Mouse (Mus musculus) limb, embryonic 15.5 days (tissue): Measurements from ENCODE around the gene Tmem202. TPM values are rescaled to one million over a fixed set of nuclear protein-coding genes. Genes with fewer than 3 reads are reported as not detected.

Experiments
- ATAC-seq: fragments of 200-750 bp; cut with Nextera tagmentation; 2 replicates; pipeline ENCODE4 v1.8.0; 2017; ENCODE audit warnings: low read depth, moderate TSS enrichment; ENCODE audit not compliant: insufficient number of reproducible peaks, low FRiP score, low TSS enrichment
- H3K27ac ChIP-seq: fragments of 300-500 bp; sonication (generic); 2 replicates; pipeline ENCODE4 v1.5.1; 2015; ENCODE audit warnings: moderate library complexity, mild to moderate bottlenecking, inconsistent platforms
- H3K27me3 ChIP-seq: fragments of 300-500 bp; sonication (generic); 2 replicates; pipeline ENCODE4 v1.6.1; 2015; ENCODE audit warnings: inconsistent platforms
- H3K36me3 ChIP-seq: fragments of 300-500 bp; sonication (generic); 2 replicates; pipeline ENCODE4 v1.6.1; 2015; ENCODE audit warnings: inconsistent platforms
- H3K4me1 ChIP-seq: fragments of 300-500 bp; sonication (generic); 2 replicates; pipeline ENCODE4 v1.6.1; 2015; ENCODE audit warnings: inconsistent platforms
- H3K4me2 ChIP-seq: fragments of 300-500 bp; sonication (generic); 2 replicates; pipeline ENCODE4 v1.6.1; 2015; ENCODE audit warnings: mild to moderate bottlenecking, inconsistent platforms
- H3K4me3 ChIP-seq: fragments of 300-500 bp; sonication (generic); 2 replicates; pipeline ENCODE4 v1.5.1; 2015; ENCODE audit warnings: mild to moderate bottlenecking, inconsistent platforms
- H3K9ac ChIP-seq: fragments of 300-500 bp; sonication (generic); 2 replicates; pipeline ENCODE4 v1.6.1; 2015; ENCODE audit warnings: inconsistent platforms
- H3K9me3 ChIP-seq: fragments of 300-500 bp; sonication (generic); 2 replicates; pipeline ENCODE4 v1.6.1; 2016; ENCODE audit warnings: inconsistent platforms
- WGBS: fragments of 180-500 bp; shearing (Covaris S2); methylation state at CpG from one replicate; pipeline ENCODE4 v1.1.7; 2015; 5-methylcytosine and 5-hydroxymethylcytosine counted together
- polyA plus RNA-seq: library from polyadenylated mRNA; unstranded; fragments of >200 nt; fragmentation: Nextera tagmentation; extraction: Ambion mirVana; gene quantifications from 2 replicates; pipeline ENCODE4 v1.2.1, GENCODE M21; 2015

Tmem202 gene
- polyA plus RNA-seq, 1 experiment from 2014 or later = not detected

DNA sequence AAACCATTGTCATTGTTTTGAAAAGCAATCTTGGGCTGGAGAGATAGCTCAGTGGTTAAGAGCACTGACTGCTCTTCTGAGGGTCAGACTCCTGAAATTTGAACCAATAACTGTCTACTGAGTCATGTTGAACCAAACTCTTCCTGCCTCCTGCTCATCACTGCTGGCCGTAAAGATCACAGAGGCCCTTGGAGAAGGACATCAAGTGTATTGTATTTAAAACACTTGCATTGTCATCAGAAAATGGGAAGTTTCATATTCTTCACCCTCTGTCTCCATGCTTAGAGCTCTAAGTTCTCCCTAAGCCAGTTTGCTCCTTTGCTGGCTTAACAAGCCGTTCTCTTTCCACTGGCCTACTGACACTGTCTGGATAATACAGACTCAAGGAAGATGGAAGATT is 11.4 kb downstream of the Tmem202 start:
- no peak overlapping the region for H3K9ac ChIP-seq
- H3K4me3 ChIP-seq = no peak overlapping the region

DNA sequence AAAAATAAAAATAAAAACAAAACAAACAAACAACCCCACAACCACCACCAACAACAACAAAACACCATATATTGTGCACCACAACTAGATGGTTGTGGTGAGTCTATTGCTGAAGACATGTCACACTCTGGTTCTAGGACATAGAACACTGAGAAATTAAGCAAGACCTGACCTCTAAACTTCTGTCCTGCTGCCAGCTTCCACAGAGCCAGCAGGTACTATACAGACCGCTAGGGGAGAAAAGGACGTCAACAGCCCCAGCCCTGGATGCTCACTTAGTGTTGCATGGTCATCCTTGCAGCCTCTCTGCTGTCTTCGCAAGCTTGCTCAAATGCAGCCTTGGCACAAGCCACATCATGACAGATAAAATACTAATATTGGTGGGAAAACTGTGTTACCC is 12.1 kb downstream of the Tmem202 start:
- no peaks in the 10 kb centered on the region for H3K27me3 ChIP-seq
- H3K4me2 ChIP-seq = no peak overlapping the region
- H3K27ac ChIP-seq = no peak overlapping the region
- H3K4me1 ChIP-seq = no peaks in the 10 kb centered on the region
- ATAC-seq = no peak
- no peak overlapping the region for H3K9ac ChIP-seq
- no peaks in the 10 kb centered on the region for H3K9me3 ChIP-seq
- no peaks in the 10 kb centered on the region for H3K36me3 ChIP-seq
- H3K4me3 ChIP-seq = no peak overlapping the region
- 90% methylated on average over 3 of the region's 3 CpGs for WGBS

More for the DNA sequence above, 11.4 kb downstream of the Tmem202 start:
- Histone ChIP-seq H3K36me3 (no peaks in the 10 kb centered on the region), H3K4me1 (no peaks in the 10 kb centered on the region), H3K4me2 (no peak overlapping the region), H3K27ac (no peak overlapping the region), H3K9me3 (no peaks in the 10 kb centered on the region), H3K27me3 (no peaks in the 10 kb centered on the region)
- ATAC-seq = no peak
- WGBS = 87% methylated on average over 2 of the region's 2 CpGs

DNA sequence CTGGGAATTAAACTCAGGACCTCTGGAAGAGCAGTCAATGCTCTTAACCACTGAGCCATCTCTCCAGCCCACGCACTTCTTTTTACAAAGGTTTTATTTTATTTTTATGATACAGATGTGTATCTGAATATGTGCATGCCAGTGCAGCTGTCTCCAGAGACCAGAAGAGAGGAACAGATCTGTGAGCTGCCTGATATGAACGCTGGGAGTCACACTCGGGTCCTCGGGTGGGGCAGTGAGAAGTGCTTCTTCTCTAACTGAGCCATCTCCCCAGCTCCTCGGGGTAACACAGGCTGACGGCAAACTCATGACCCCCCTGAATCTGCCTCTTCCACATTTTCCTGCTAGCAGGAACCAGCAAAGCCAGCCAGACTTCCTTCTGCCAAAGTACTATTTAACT is 12.9 kb downstream of the Tmem202 start:
- H3K4me3 ChIP-seq = no peak overlapping the region
- WGBS = 78% methylated on average over 6 of the region's 6 CpGs
- no peaks in the 10 kb centered on the region for H3K27me3 ChIP-seq
- H3K4me1 ChIP-seq = no peaks in the 10 kb centered on the region
- H3K36me3 ChIP-seq = no peaks in the 10 kb centered on the region
- H3K27ac ChIP-seq = no peak overlapping the region
- no peak for ATAC-seq
- no peak overlapping the region for H3K4me2 ChIP-seq
- no peaks in the 10 kb centered on the region for H3K9me3 ChIP-seq
- no peak overlapping the region for H3K9ac ChIP-seq

DNA sequence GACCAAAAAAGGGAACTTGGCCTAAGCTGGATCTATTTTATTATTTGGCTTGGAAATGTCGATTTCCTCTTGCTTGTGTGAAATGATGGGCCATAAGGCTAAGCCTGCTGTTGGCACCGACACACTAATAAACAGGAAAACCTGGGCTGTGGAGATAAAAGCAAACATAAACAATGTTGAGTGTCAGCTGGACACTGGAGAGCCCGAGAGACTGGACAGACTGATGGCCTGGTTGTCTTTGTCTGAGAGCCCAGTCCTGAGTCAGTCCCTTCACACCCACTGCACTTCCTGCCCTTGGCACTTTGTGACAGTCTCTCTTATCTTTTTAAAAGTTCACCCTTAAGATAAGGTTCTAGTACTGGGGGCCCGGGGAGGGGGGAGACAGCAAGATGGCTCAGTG is 16.7 kb downstream of the Tmem202 start:
- 56% methylated on average over 4 of the region's 4 CpGs for WGBS
- no peaks in the 10 kb centered on the region for H3K27me3 ChIP-seq
- H3K36me3 ChIP-seq = no peaks in the 10 kb centered on the region

DNA sequence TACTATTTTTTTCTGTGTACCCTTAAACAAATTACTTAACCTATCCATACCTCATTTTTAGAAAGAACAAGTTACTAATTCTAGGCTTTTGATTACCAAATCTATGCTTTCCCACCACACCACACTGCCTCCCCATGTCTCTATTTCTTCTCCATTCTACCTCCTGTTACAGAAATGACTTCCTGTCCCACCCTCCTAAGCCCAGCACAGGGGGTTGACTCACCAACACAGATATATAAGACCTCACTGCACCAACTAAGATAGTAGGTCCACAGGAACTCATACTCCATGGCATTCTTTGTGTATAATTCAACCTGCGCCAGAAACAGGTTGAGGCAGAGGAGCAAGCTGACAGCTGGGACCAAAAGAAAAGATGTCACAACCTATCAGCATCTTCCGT is 20.3 kb downstream of the Tmem202 start:
- Histone ChIP-seq H3K36me3 (no peaks in the 10 kb centered on the region), H3K9me3 (no peaks in the 10 kb centered on the region), H3K27me3 (no peaks in the 10 kb centered on the region), H3K4me3 (no peak overlapping the region), H3K4me1 (no peaks in the 10 kb centered on the region), H3K9ac (no peak overlapping the region), H3K27ac (no peak overlapping the region), H3K4me2 (no peak overlapping the region)
- 82% methylated on average over 2 of the region's 2 CpGs for WGBS
- no peak for ATAC-seq

More for the DNA sequence above, 16.7 kb downstream of the Tmem202 start:
- H3K9ac ChIP-seq = no peak overlapping the region
- no peak overlapping the region for H3K4me2 ChIP-seq
- ATAC-seq = no peak
- H3K9me3 ChIP-seq = no peaks in the 10 kb centered on the region
- no peak overlapping the region for H3K27ac ChIP-seq
- H3K4me1 ChIP-seq = no peaks in the 10 kb centered on the region
- H3K4me3 ChIP-seq = no peak overlapping the region

DNA sequence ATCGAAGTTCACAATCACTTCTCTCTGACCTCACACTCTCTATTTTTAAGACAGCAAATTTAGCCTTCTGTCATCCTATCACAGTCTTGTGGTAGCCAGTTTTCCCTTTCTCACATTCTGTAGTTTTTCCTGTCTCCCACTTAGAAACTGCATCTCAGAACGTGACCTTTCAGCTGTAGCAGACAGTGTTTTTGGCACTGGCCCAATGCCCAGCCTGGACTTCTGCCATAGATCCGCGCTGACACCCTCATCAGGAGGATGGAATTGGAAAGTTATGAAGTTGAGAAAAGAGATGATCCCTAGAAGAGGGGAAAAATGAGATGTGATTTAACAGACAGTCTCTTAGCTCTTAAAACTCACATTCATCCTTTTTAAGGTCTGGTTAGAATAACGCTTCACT is 20.7 kb downstream of the Tmem202 start:
- H3K4me2 ChIP-seq = no peak overlapping the region
- H3K4me1 ChIP-seq = no peaks in the 10 kb centered on the region
- ATAC-seq = no peak
- no peaks in the 10 kb centered on the region for H3K9me3 ChIP-seq
- no peaks in the 10 kb centered on the region for H3K27me3 ChIP-seq
- no peak overlapping the region for H3K9ac ChIP-seq
- H3K4me3 ChIP-seq = no peak overlapping the region
- WGBS = 68% methylated on average over 5 of the region's 5 CpGs
- H3K36me3 ChIP-seq = no peaks in the 10 kb centered on the region
- no peak overlapping the region for H3K27ac ChIP-seq

DNA sequence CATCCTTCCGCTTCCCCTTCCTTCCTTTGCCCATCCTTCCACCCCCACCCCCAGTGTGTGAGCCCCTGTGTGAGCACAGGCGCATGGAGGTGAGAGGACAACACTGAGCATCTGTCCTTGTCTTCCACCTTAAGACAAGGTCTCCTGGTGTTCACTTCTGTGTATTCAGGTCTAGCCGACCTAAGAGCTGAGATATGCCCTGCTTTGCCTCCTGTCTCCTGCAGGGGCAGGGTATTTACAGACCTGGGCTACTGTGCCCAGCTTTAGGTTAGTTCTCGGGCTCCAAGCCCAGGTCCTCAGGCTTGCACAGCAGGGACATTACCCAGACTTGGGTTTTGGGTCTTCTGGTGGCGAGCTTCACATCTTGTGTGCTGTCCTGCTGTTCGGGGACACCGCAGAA is 22.5 kb downstream of the Tmem202 start:
- no peak overlapping the region for H3K9ac ChIP-seq
- H3K9me3 ChIP-seq = no peaks in the 10 kb centered on the region
- H3K4me1 ChIP-seq = no peaks in the 10 kb centered on the region
- H3K4me2 ChIP-seq = no peak overlapping the region
- H3K27me3 ChIP-seq = no peaks in the 10 kb centered on the region
- WGBS = 36% methylated on average over 7 of the region's 7 CpGs
- no peak overlapping the region for H3K27ac ChIP-seq
- no peak for ATAC-seq
- H3K36me3 ChIP-seq = no peaks in the 10 kb centered on the region
- no peak overlapping the region for H3K4me3 ChIP-seq

DNA sequence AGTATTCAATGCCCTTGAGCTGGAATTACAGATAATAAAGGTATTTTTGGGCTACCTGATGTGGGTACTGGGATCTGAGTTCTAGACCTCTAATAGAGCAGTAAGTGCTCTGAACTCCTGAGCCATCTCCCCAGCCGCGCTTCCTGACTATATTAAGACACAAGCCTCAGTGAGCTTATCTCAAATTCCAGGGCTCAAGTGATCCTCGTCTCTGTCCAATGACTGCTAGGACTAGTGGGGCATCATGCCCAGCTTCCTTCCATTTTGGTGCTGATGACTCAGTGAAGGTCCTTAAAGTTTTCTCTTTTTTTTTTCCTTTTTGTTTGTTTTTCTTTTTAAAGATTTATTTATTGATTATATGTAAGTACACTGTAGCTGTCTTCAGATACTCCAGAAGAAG is 24.6 kb downstream of the Tmem202 start:
- H3K27ac ChIP-seq = no peak overlapping the region
- H3K9me3 ChIP-seq = no peaks in the 10 kb centered on the region
- no peak overlapping the region for H3K9ac ChIP-seq
- no peaks in the 10 kb centered on the region for H3K27me3 ChIP-seq
- no peaks in the 10 kb centered on the region for H3K4me1 ChIP-seq
- WGBS = 66% methylated on average over 3 of the region's 3 CpGs
- H3K4me2 ChIP-seq = no peak overlapping the region
- no peak overlapping the region for H3K4me3 ChIP-seq
- no peaks in the 10 kb centered on the region for H3K36me3 ChIP-seq
- ATAC-seq = no peak

DNA sequence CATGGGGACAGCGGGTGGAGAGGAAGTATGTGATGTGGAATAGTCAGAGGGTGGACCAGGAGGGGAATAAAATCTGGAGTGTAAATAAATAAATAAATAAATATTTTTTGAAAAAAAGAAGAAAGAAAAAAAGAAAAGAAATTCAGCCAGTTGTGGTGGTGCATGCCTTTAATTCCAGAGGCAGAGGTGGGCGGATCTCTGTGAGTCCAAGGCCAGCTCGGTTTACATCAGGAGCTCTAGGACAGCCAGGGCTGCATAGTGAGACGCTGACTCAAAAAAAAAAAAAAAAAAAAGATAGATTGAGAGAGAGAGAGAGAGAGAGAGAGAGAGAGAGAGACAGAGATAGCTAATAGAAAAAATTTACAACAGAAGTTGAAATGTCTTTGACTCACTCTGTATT is 27.3 kb downstream of the Tmem202 start:
- ATAC-seq = no peak
- H3K27ac ChIP-seq = no peak overlapping the region
- 38% methylated on average over 4 of the region's 4 CpGs for WGBS
- no peak overlapping the region for H3K4me3 ChIP-seq
- H3K9ac ChIP-seq = no peak overlapping the region
- H3K4me2 ChIP-seq = no peak overlapping the region
- H3K36me3 ChIP-seq = no peaks in the 10 kb centered on the region
- no peaks in the 10 kb centered on the region for H3K4me1 ChIP-seq
- H3K9me3 ChIP-seq = no peaks in the 10 kb centered on the region
- no peaks in the 10 kb centered on the region for H3K27me3 ChIP-seq

DNA sequence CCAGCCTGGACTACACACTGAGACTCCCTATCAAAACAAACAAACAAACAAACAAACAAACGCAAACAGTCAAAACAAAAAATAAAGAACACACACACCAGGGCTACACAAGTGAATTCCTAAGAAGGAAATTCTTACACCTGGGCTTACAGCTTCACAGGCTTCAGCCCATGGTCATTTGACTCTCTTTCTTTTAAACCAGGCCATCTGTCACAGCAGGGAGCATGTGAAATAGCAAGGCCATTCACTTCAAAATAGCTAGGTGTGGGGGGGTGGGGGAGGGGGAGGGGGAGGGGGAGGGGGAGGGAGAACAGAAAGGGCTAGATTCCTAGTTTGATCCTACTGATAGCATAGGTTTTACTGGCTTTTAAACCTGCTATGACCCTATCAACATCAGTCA is 31.5 kb downstream of the Tmem202 start:
- no peak for ATAC-seq
- no peak overlapping the region for H3K4me2 ChIP-seq
- H3K27me3 ChIP-seq = no peaks in the 10 kb centered on the region
- no peaks in the 10 kb centered on the region for H3K36me3 ChIP-seq
- no peaks in the 10 kb centered on the region for H3K4me1 ChIP-seq
- H3K9me3 ChIP-seq = no peaks in the 10 kb centered on the region
- WGBS = 48% methylated on average over 1 of the region's 1 CpGs
- H3K9ac ChIP-seq = no peak overlapping the region
- no peak overlapping the region for H3K27ac ChIP-seq
- no peak overlapping the region for H3K4me3 ChIP-seq

DNA sequence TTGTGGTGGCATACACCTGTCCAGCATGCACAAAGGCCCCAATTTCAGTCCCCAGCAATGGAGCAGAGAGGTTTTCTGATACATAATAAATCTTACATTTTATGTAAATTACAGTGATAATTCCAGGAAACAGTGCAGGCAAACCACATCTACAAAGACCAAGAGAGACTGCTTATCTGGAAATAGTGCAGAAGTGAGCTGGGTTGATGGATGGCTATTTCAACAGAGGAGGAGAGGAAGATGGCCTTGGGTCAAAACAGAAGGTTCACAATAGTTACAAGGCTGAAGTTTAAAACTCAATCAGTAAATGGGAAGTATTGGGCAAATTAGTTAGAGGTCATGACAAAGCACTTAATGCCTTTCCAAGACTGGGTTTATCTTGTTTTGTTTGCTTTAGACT is 52.3 kb downstream of the Tmem202 start:
- peak overlapping the region; percentile 97; the same call in 1 of the 2 replicates for H3K9ac ChIP-seq

DNA sequence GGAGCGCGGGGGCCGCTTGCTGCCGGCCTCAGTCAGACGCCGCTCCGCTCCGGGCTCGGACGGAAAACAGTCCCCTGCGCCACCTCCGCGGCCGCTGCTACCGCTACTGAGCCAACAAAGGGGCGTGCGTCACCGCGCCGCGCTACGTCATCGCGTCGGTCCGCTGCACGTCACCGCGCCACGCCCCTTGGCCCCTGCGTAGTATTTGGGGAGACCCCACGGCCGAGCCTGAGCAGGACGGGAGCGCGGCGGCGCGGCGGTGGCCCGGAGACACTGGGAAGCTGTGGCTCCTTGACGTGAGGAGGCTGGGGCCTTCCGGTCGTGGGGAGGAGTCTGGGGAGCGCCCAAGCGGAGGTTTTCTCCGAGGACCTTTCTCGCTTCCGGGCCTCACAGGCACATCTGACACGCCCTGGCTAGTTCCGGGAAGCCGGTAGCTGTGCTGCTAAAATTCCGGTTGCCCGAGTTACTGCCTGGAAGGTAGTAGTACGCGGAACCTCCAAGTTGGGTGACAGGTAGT is 53.0 kb downstream of the Tmem202 start, which contains the start of gene Arih1:
Gene Arih1, minus strand, starts transcription at position 70 of the 517 bp plus-strand sequence.
- H3K4me1 ChIP-seq = no peaks in the 10 kb centered on the region; the same call in 1 of the 2 replicates
- ATAC-seq = peak; percentile 99

More for the DNA sequence above, 52.3 kb downstream of the Tmem202 start:
- no peak for ATAC-seq
- Histone ChIP-seq H3K4me2 (peak overlapping the region; percentile 61), H3K27me3 (no peaks in the 10 kb centered on the region), H3K27ac (peak overlapping the region; percentile 99), H3K4me3 (peak overlapping the region; percentile 98), H3K9me3 (no peaks in the 10 kb centered on the region), H3K4me1 (no peaks in the 10 kb centered on the region; the same call in 1 of the 2 replicates), H3K36me3 (no peaks in the 10 kb centered on the region)

DNA sequence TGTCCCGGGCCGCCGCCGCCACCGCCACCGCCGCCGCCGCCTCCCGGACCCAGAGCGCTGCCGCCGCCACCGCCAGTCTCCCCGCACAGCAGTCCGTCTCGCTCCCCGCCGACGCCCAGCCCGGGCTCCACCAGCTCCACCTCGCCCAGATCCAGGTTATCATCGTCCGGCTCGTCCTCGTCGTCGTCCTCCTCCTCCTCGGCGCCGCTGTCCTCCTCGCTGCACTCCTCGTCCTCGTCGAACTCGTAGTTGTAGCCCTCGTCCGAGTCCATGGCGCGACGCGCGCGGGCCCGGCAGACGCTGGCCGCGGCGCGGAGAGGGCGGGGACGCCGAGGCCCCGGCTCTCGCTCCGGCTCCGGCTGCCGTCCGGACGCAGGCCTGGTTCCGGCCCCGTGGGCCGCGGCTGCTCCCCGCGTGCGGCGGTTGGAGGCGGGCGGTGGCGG is 53.5 kb downstream of the Tmem202 start:
- Histone ChIP-seq H3K9ac (peak overlapping the region; percentile 97), H3K4me1 (no peaks in the 10 kb centered on the region; the same call in 1 of the 2 replicates), H3K27me3 (no peaks in the 10 kb centered on the region), H3K4me3 (peak overlapping the region; percentile 98), H3K4me2 (peak overlapping the region; percentile 61), H3K27ac (peak overlapping the region; percentile 99), H3K36me3 (no peaks in the 10 kb centered on the region), H3K9me3 (no peaks in the 10 kb centered on the region)
- ATAC-seq = peak; percentile 76
- WGBS = under 1% methylated on average over 64 of the region's 71 CpGs

More for the DNA sequence above, 53.0 kb downstream of the Tmem202 start, which contains the start of gene Arih1:
- Histone ChIP-seq H3K9ac (peak within 1 kb of the TSS; percentile 97), H3K4me3 (peak within 1 kb of the TSS; percentile 98), H3K4me2 (peak within 1 kb of the TSS; percentile 61), H3K27ac (peak within 1 kb of the TSS; percentile 99), H3K36me3 (no peaks in the 10 kb centered on the region), H3K27me3 (no peaks in the 10 kb centered on the region), H3K9me3 (no peaks in the 10 kb centered on the region)
- WGBS = 0% methylated on average over 56 of the region's 56 CpGs
